Mouse (Mus musculus) small intestine, adult 2 months (tissue): ENCODE results near the gene Htra3.

ENCODE experiments used
- CTCF ChIP-seq: fragments of 200-500 bp; IDR thresholded peaks from 2 replicates; pipeline ENCODE4 v1.5.1; 2012; ENCODE audit warnings: low read depth, mild to moderate bottlenecking, control low read depth, inconsistent platforms, low read length, moderate library complexity, mixed read lengths; ENCODE audit not compliant: insufficient replicate concordance, insufficient read length; ENCODE audit errors: extremely low read depth
- POLR2A ChIP-seq: fragments of 200-500 bp; IDR thresholded peaks from 2 replicates; pipeline ENCODE4 v1.6.1; 2012; ENCODE audit warnings: low read depth, mild to moderate bottlenecking, control low read depth, inconsistent platforms, low read length, moderate library complexity

GRCm38 (mm10) chr5:35647562-35647961, 32.0 kb downstream of the Htra3 start:
- TF ChIP-seq CTCF (no peak), POLR2A (no peak)
